Mouse (Mus musculus) left cerebral cortex, postnatal 25 days (tissue): ENCODE measurements around the gene Nt5c2. TPM values are rescaled to one million over a fixed set of nuclear protein-coding genes. Genes with fewer than 3 reads are reported as not detected.

Experiments
- DNase-seq, 2 experiments: peaks; one replicate each; pipeline ENCODE4 v3.0.0; 2022; ENCODE audit warnings: low spot score in 2 of 2, mixed read lengths in 1 of 2
- intact Hi-C: fragments of 180-260 bp; cut with DNase I; formaldehyde crosslinking; loops from one replicate; pipeline ENCODE4 v1.15.1; 2025
- total RNA-seq, 2 experiments: library from RNA; stranded (reverse); gene quantifications; 2 replicates each; pipeline ENCODE4 v1.2.3; 2021

Nt5c2 gene
- total RNA-seq, 2 experiments from 2014 or later = 73.0 to 74.4 TPM

- intact Hi-C loops = no loop called here
- no peak for DNase-seq
Observed at GRCm38 (mm10) chr19:46837290-46838079, 177.5 kb downstream of the Nt5c2 start.

GRCm38 (mm10) chr19:46836085-46836484 is 178.9 kb downstream of the Nt5c2 start:
- DNase-seq = no peak
- intact Hi-C loops = no loop called here

GRCm38 (mm10) chr19:46835339-46835738 is 179.6 kb downstream of the Nt5c2 start:
- no peak for DNase-seq
- intact Hi-C loops = no loop called here

GRCm38 (mm10) chr19:46834301-46834700 is 180.7 kb downstream of the Nt5c2 start:
- intact Hi-C loops = no loop called here
- DNase-seq = peak; percentile 50 to 80

Other genes with a start within 250 kb of the Nt5c2 start
- 100 to 1,000 TPM; 208 to 211 TPM for gene Ina, start 455 bp downstream of the Nt5c2 start, total RNA-seq
- 10 to 100 TPM; 16.2 to 17.8 TPM for gene Pcgf6, start 35.8 kb upstream of the Nt5c2 start, total RNA-seq
- 1 to 10 TPM; 6.6 to 6.7 TPM for gene Taf5, start 52.6 kb upstream of the Nt5c2 start, total RNA-seq
- gene Usmg5, start 75.5 kb upstream of the Nt5c2 start, total RNA-seq = 100 to 1,000 TPM; 749 to 817 TPM
- gene Pdcd11, start 75.6 kb upstream of the Nt5c2 start, total RNA-seq = 10 to 100 TPM; 14.6 to 14.7 TPM
- 1 to 10 TPM; 5.3 to 8.4 TPM for gene Calhm2, start 123.1 kb upstream of the Nt5c2 start, total RNA-seq
- not detected for gene Calhm1, start 129.1 kb upstream of the Nt5c2 start, total RNA-seq
- gene Calhm3, start 142.6 kb upstream of the Nt5c2 start, total RNA-seq = not detected
- gene Neurl1a, start 163.7 kb upstream of the Nt5c2 start, total RNA-seq = 100 to 1,000 TPM; 188 to 191 TPM